12 mouse cellular contexts compared by ENCODE assay signal in the genomic region with DNA sequence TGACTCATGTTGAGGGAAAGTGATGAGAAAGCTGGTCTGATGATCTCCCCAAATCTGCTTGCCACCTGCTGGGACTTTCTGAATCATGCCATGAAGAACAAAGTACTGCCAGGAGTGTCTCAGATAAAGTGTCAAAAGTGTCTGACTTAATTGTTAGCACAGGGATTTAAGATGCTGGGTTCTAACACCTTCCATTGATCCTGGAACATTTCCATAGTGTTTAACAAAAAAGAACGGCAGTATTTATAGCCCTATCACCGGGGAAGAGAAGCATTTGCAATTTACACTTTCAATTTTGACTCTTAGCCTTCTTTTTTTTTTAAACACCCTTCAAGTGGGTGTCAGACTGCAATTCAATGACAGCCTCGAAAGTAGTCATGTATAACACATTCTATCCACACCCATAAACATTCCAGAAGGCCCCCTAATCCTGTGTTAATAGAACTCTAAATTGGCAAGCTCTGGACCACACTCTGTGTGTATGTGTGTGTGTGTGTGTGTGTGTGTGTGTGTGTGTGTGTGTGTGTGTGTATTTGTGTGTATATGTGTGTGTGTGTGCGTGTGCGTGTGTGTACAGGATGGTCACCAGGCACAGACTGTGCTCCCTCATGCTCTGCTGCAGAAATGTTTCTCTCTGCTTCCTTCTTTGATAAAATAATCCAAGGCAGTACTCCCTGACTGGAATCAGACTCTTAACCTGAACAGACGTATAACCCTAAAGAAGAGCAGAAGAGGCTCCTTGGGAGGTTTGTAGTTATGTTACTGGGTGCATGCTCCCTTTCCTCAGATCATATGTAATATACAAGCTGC.
"Had no signal": no experiment of that assay in that cellular context is flagged by ENCODE, and none has a peak within 500 bp of the region (broad histone marks: within the 10 kb centered on the region; RNA-seq: fewer than 3 reads in every experiment).

No protein-coding gene starts in this region.

- H3K4me2 ChIP-seq: liver, embryonic 11.5 days; liver, embryonic 15.5 days; midbrain, embryonic 15.5 days; neural tube, embryonic 12.5 days had no signal

- ATAC-seq: lung, postnatal 0 days; midbrain, embryonic 15.5 days had no signal

- H3K4me3 ChIP-seq: limb, embryonic 10.5 days; liver, embryonic 15.5 days; midbrain, embryonic 15.5 days; neural tube, embryonic 12.5 days had no signal

- H3K4me1 ChIP-seq: liver, embryonic 15.5 days; neural tube, embryonic 12.5 days had no signal

- H3K9me3 ChIP-seq: limb, embryonic 10.5 days; liver, embryonic 15.5 days; midbrain, embryonic 15.5 days; neural tube, embryonic 12.5 days had no signal

- H3K27ac ChIP-seq: limb, embryonic 10.5 days; liver, embryonic 15.5 days; midbrain, embryonic 15.5 days; neural tube, embryonic 12.5 days; stomach, postnatal 0 days had no signal

- H3K9ac ChIP-seq: liver, embryonic 15.5 days; midbrain, embryonic 15.5 days; neural tube, embryonic 12.5 days had no signal

- DNase-seq: kidney, postnatal 36 days; lung, adult 2 months; lung, postnatal 36 days; thymus, adult 18-20 months; thymus, postnatal 14 days had no signal

- H3K27me3 ChIP-seq: liver, embryonic 15.5 days; midbrain, embryonic 15.5 days; neural tube, embryonic 12.5 days had no signal

- H3K36me3 ChIP-seq: limb, embryonic 10.5 days; liver, embryonic 15.5 days; midbrain, embryonic 15.5 days; neural tube, embryonic 12.5 days had no signal
